Mouse (Mus musculus) WW6 (cell line): ENCODE results near the gene Gm28043.

Source experiments
- DNase-seq: peaks from one replicate; pipeline ENCODE4 v3.0.0-alpha.2; 2013; ENCODE audit warnings: low read depth, low spot score

The Gm28043 gene

GRCm38 (mm10) chr17:29679038-29679767, 64.5 kb downstream of the Gm28043 start:
- no peak for DNase-seq

- DNase-seq = no peak
Measured at GRCm38 (mm10) chr17:29680174-29680573, 65.5 kb downstream of the Gm28043 start.

- DNase-seq = no peak
Measured at GRCm38 (mm10) chr17:29680921-29681320, 66.2 kb downstream of the Gm28043 start.

- DNase-seq = no peak
Measured at GRCm38 (mm10) chr17:29681669-29682068, 67.0 kb downstream of the Gm28043 start.

GRCm38 (mm10) chr17:29682261-29682660, 67.6 kb downstream of the Gm28043 start:
- DNase-seq = no peak

- no peak for DNase-seq
Measured at GRCm38 (mm10) chr17:29683127-29683526, 68.5 kb downstream of the Gm28043 start.

- DNase-seq = no peak
Measured at GRCm38 (mm10) chr17:29684275-29684674, 69.6 kb downstream of the Gm28043 start.

- DNase-seq = no peak
Measured at GRCm38 (mm10) chr17:29686771-29687170, 72.1 kb downstream of the Gm28043 start.

GRCm38 (mm10) chr17:29687373-29687772, 72.7 kb downstream of the Gm28043 start:
- DNase-seq = no peak

GRCm38 (mm10) chr17:29688610-29689009, 73.9 kb downstream of the Gm28043 start:
- no peak for DNase-seq

- DNase-seq = no peak
Measured at GRCm38 (mm10) chr17:29690257-29690656, 75.6 kb downstream of the Gm28043 start.

- no peak for DNase-seq
Measured at GRCm38 (mm10) chr17:29692827-29693226, 78.2 kb downstream of the Gm28043 start.

- DNase-seq = no peak
Measured at GRCm38 (mm10) chr17:29693571-29693970, 78.9 kb downstream of the Gm28043 start.

- no peak for DNase-seq
Measured at GRCm38 (mm10) chr17:29694516-29694915, 79.8 kb downstream of the Gm28043 start.

- DNase-seq = no peak
Measured at GRCm38 (mm10) chr17:29696940-29697339, 82.3 kb downstream of the Gm28043 start.

- DNase-seq = no peak
Measured at GRCm38 (mm10) chr17:29698421-29698820, 83.7 kb downstream of the Gm28043 start.

GRCm38 (mm10) chr17:29700573-29700972, 85.9 kb downstream of the Gm28043 start:
- no peak for DNase-seq

- DNase-seq = no peak
Measured at GRCm38 (mm10) chr17:29702938-29703710, 88.4 kb downstream of the Gm28043 start.

- no peak for DNase-seq
Measured at GRCm38 (mm10) chr17:29704781-29705180, 90.1 kb downstream of the Gm28043 start.

- DNase-seq = no peak
Measured at GRCm38 (mm10) chr17:29705881-29706280, 91.2 kb downstream of the Gm28043 start.

GRCm38 (mm10) chr17:29706981-29707545, 92.4 kb downstream of the Gm28043 start:
- no peak for DNase-seq

GRCm38 (mm10) chr17:29708783-29709182, 94.1 kb downstream of the Gm28043 start:
- DNase-seq = no peak
